Mouse (Mus musculus) liver, postnatal 0 days (tissue): ENCODE measurements at regions not wholly inside any gene's neighbourhood (a gene's known extent, or its start where the extent isn't known, plus 50 kb on each side); places are given as distances from the start of the nearest gene placed in this dataset.
A peak's percentile ranks its signal among the peaks of the same experiment; 100 is the strongest.

ENCODE experiments used
- ATAC-seq: fragments of 200-750 bp; cut with Nextera tagmentation; 2 replicates; pipeline ENCODE4 v1.8.0; 2017; ENCODE audit warnings: mild to moderate bottlenecking, moderate library complexity
- DNase-seq: peaks from one replicate; pipeline ENCODE4 v3.0.0-alpha.2; 2016
- H3K27ac ChIP-seq: fragments of 300-500 bp; sonication (generic); 2 replicates; pipeline ENCODE4 v1.5.1; 2014; ENCODE audit warnings: antibody characterized with exemption, moderate library complexity, mild to moderate bottlenecking, low read depth
- H3K27me3 ChIP-seq: fragments of 300-500 bp; sonication (generic); 2 replicates; pipeline ENCODE4 v1.6.1; 2014; ENCODE audit warnings: low read length, control low read depth, mixed read lengths; ENCODE audit not compliant: insufficient read depth
- H3K36me3 ChIP-seq: fragments of 300-500 bp; sonication (generic); replicated peaks from 2 replicates; pipeline ENCODE4 v1.6.1; 2014; ENCODE audit warnings: mild to moderate bottlenecking, control low read depth, low read length, moderate library complexity, mixed read lengths; ENCODE audit not compliant: insufficient read depth
- H3K4me1 ChIP-seq: fragments of 300-500 bp; sonication (generic); 2 replicates; pipeline ENCODE4 v1.6.1; 2014; ENCODE audit warnings: antibody characterized with exemption, mild to moderate bottlenecking, control low read depth; ENCODE audit not compliant: insufficient read depth
- H3K4me2 ChIP-seq: fragments of 300-500 bp; sonication (generic); 2 replicates; pipeline ENCODE4 v1.6.1; 2014; ENCODE audit warnings: low read depth, mild to moderate bottlenecking, low read length, moderate library complexity, mixed read lengths
- H3K4me3 ChIP-seq: fragments of 300-500 bp; sonication (generic); 2 replicates; pipeline ENCODE4 v1.5.1; 2014; ENCODE audit warnings: low read depth, low read length
- H3K9ac ChIP-seq: fragments of 300-500 bp; sonication (generic); replicated peaks from 2 replicates; pipeline ENCODE4 v1.6.1; 2014; ENCODE audit warnings: mild to moderate bottlenecking, moderate library complexity
- H3K9me3 ChIP-seq: fragments of 300-500 bp; sonication (generic); 2 replicates; pipeline ENCODE4 v1.6.1; 2016; ENCODE audit warnings: mild to moderate bottlenecking, control low read depth, low read length, mixed read lengths
- CTCF ChIP-seq: sonication (generic); IDR thresholded peaks from 2 replicates; pipeline ENCODE4 v1.5.1; 2016; ENCODE audit warnings: antibody characterized with exemption, low read depth
- EP300 ChIP-seq: IDR thresholded peaks from 2 replicates; pipeline ENCODE4 v1.6.1; 2016; ENCODE audit warnings: antibody characterized with exemption, low read depth, mild to moderate bottlenecking
- WGBS: fragments of 180-500 bp; shearing (Covaris S2); extraction: QIAGEN DNeasy Blood & Tissue Kit; methylation state at CpG from one replicate; pipeline ENCODE4 v1.1.7; 2014; ENCODE audit not compliant: insufficient replicate concordance; 5-methylcytosine and 5-hydroxymethylcytosine counted together

- Histone ChIP-seq H3K4me3 (no peak overlapping the region), H3K4me1 (no peaks in the 10 kb centered on the region), H3K9ac (no peak overlapping the region), H3K27ac (no peak overlapping the region), H3K36me3 (no peaks in the 10 kb centered on the region), H3K27me3 (no peaks in the 10 kb centered on the region), H3K4me2 (no peak overlapping the region), H3K9me3 (no peaks in the 10 kb centered on the region)
- no peak for ATAC-seq
- DNase-seq = no peak
- TF ChIP-seq EP300 (no peak), CTCF (no peak)
- 74% methylated on average over 2 of the region's 2 CpGs for WGBS
Observed at GRCm38 (mm10) chr12:66055206-66055605, 229.0 kb downstream of the Rpl10l start.

GRCm38 (mm10) chr12:66048936-66049335 lies 235.3 kb downstream of the Rpl10l start:
- no peaks in the 10 kb centered on the region for H3K4me1 ChIP-seq
- H3K9ac ChIP-seq = no peak overlapping the region
- no peak overlapping the region for H3K27ac ChIP-seq
- no peak overlapping the region for H3K4me2 ChIP-seq
- H3K27me3 ChIP-seq = no peaks in the 10 kb centered on the region
- DNase-seq = no peak
- TF ChIP-seq CTCF (no peak), EP300 (no peak)
- no peak overlapping the region for H3K4me3 ChIP-seq
- no peak for ATAC-seq
- H3K36me3 ChIP-seq = no peaks in the 10 kb centered on the region
- no peaks in the 10 kb centered on the region for H3K9me3 ChIP-seq

- no peak for ATAC-seq
- Histone ChIP-seq H3K36me3 (no peaks in the 10 kb centered on the region), H3K27me3 (no peaks in the 10 kb centered on the region), H3K4me1 (no peaks in the 10 kb centered on the region), H3K9me3 (no peaks in the 10 kb centered on the region), H3K27ac (no peak overlapping the region), H3K4me2 (no peak overlapping the region), H3K4me3 (no peak overlapping the region), H3K9ac (no peak overlapping the region)
- DNase-seq = no peak
- WGBS = 71% methylated on average over 2 of the region's 2 CpGs
- TF ChIP-seq CTCF (no peak), EP300 (no peak)
Observed at GRCm38 (mm10) chr12:66036281-66036680, 247.9 kb downstream of the Rpl10l start.

DNA sequence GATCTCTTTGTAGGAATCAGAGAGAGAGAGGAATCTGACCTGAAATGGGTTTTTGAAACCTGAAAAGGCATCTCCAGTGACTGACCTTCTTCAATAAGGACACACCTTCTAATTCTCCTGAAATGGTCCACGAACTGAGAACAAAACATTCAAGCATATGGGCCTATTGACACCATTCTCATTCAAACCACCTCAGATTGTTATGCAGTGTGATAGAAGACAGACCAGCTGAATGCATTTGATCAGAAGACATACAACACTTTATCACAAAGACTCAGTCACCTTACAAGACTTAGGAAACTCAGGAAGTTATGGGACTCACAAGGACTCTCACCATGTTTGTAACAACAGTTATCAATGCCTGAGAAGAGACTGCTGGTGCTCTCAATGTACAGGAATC lies 256.7 kb downstream of the Rpl10l start:
- WGBS = 53% methylated on average over 1 of the region's 1 CpGs
- H3K27ac ChIP-seq = no peak overlapping the region
- H3K27me3 ChIP-seq = no peaks in the 10 kb centered on the region
- H3K4me2 ChIP-seq = no peak overlapping the region
- DNase-seq (no peak), ATAC-seq (no peak)
- H3K9me3 ChIP-seq = no peaks in the 10 kb centered on the region
- no peak overlapping the region for H3K4me3 ChIP-seq
- H3K4me1 ChIP-seq = no peaks in the 10 kb centered on the region
- TF ChIP-seq EP300 (no peak), CTCF (no peak)
- no peak overlapping the region for H3K9ac ChIP-seq
- no peaks in the 10 kb centered on the region for H3K36me3 ChIP-seq

GRCm38 (mm10) chr12:66012706-66013105 lies 271.5 kb downstream of the Rpl10l start:
- H3K4me2 ChIP-seq = no peak overlapping the region
- no peak overlapping the region for H3K4me3 ChIP-seq
- TF ChIP-seq CTCF (no peak), EP300 (no peak)
- WGBS = 60% methylated on average over 2 of the region's 2 CpGs
- no peak for DNase-seq
- no peaks in the 10 kb centered on the region for H3K4me1 ChIP-seq
- H3K9ac ChIP-seq = no peak overlapping the region
- no peaks in the 10 kb centered on the region for H3K27me3 ChIP-seq
- no peaks in the 10 kb centered on the region for H3K36me3 ChIP-seq
- H3K27ac ChIP-seq = no peak overlapping the region
- ATAC-seq = peak; percentile 49
- no peaks in the 10 kb centered on the region for H3K9me3 ChIP-seq
